Mouse (Mus musculus) ovary, adult 10 weeks (tissue): ENCODE results near the gene Rnf187. TPM values are rescaled to one million over a fixed set of nuclear protein-coding genes. Genes with fewer than 3 reads are reported as not detected.

ENCODE experiments used
- polyA plus RNA-seq: library from polyadenylated mRNA; stranded (reverse); fragments of 350-450 nt; fragmentation: Illumina TruSeq; extraction: RNeasy Lipid Tissue Mini Kit (QIAGEN cat#74804); gene quantifications from one replicate; pipeline ENCODE4 v1.2.3, GENCODE M21; 2014

Gene Rnf187
- 10.8 TPM for polyA plus RNA-seq

GRCm38 (mm10) chr11:58938322-58939087, at the start of gene Rnf187:
TSS of gene Rnf187 (minus strand) at chr11:58938916.

GRCm38 (mm10) chr11:58978027-58978705, 39.5 kb upstream of the Rnf187 start, which contains the start of gene Trim11:
TSS of gene Trim11 (plus strand) at chr11:58978093.

GRCm38 (mm10) chr11:58954420-58955142, 15.9 kb upstream of the Rnf187 start, which contains the start of the genes Hist3h2a and Trim17:
TSS of gene Hist3h2a (plus strand) at chr11:58954685.
TSS of gene Trim17 (plus strand) at chr11:58954685.

GRCm38 (mm10) chr11:58948542-58949479, 10.1 kb upstream of the Rnf187 start, which contains the start of gene Hist3h2ba:
TSS of gene Hist3h2ba (plus strand) at chr11:58948920.

GRCm38 (mm10) chr11:58917745-58918366, 20.9 kb downstream of the Rnf187 start, which contains the start of gene Btnl10:
TSS of gene Btnl10 (plus strand) at chr11:58917908.

GRCm38 (mm10) chr11:58903511-58904409, 35.0 kb downstream of the Rnf187 start, which contains the start of gene Zfp39:
TSS of gene Zfp39 (minus strand) at chr11:58904225.

Other genes starting within 250 kb of the Rnf187 start
- not detected for gene Olfr319, start 239.8 kb downstream of the Rnf187 start, polyA plus RNA-seq
- gene Olfr318, start 214.9 kb downstream of the Rnf187 start, polyA plus RNA-seq, result not detected
- not detected for gene Olfr317, start 199.7 kb downstream of the Rnf187 start, polyA plus RNA-seq
- not detected for gene Olfr316, start 186.2 kb downstream of the Rnf187 start, polyA plus RNA-seq
- gene Olfr315, start 165.7 kb downstream of the Rnf187 start, polyA plus RNA-seq, result not detected
- not detected for gene Olfr314, start 156.0 kb downstream of the Rnf187 start, polyA plus RNA-seq
- 17.5 TPM for gene Fam183b, start 137.0 kb downstream of the Rnf187 start, polyA plus RNA-seq
- not detected for gene Olfr313, start 123.9 kb downstream of the Rnf187 start, polyA plus RNA-seq
- gene Olfr312, start 109.7 kb downstream of the Rnf187 start, polyA plus RNA-seq, result not detected
- not detected for gene Olfr311, start 99.7 kb downstream of the Rnf187 start, polyA plus RNA-seq
- gene Gm12258, start 91.8 kb downstream of the Rnf187 start, polyA plus RNA-seq, result 5.8 TPM
- gene 2810021J22Rik, start 71.7 kb downstream of the Rnf187 start, polyA plus RNA-seq, result 13.6 TPM
- gene Zfp39, start 34.7 kb downstream of the Rnf187 start, polyA plus RNA-seq, result 12.8 TPM
- gene Btnl10, start 21.0 kb downstream of the Rnf187 start, polyA plus RNA-seq, result not detected
- gene Hist3h2ba, start 10.0 kb upstream of the Rnf187 start, polyA plus RNA-seq, result not detected
- 9.8 TPM for gene Hist3h2a, start 15.8 kb upstream of the Rnf187 start, polyA plus RNA-seq
- gene Trim17, start 15.8 kb upstream of the Rnf187 start, polyA plus RNA-seq, result 0.14 TPM
- gene Trim11, start 39.2 kb upstream of the Rnf187 start, polyA plus RNA-seq, result 0.57 TPM
- not detected for gene Obscn, start 197.5 kb upstream of the Rnf187 start, polyA plus RNA-seq
- 1.6 TPM for gene Iba57, start 224.8 kb upstream of the Rnf187 start, polyA plus RNA-seq
- not detected for gene Gjc2, start 244.3 kb upstream of the Rnf187 start, polyA plus RNA-seq